ENCODE assay signal across 9 mouse cellular contexts in the genomic region with DNA sequence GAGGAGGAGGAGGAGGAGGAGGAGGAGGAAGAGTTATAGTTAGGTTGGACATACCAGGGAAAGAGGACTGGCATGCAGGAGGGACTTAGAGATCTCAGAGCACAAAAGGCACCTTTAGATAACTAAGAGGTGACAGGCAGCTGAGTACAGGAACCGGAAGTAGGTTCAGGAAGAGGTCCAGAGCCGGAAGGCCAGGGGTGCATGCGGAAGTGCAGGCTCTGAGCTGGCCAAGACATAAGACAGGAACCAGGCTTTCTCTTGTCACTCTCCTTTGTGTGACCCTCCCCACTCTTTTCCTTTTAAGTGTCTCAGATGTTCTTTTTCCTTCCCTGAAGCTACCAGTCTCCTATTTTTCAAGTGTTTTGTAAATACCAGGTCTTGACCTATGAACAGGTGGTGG. TPM values are rescaled to one million over a fixed set of nuclear protein-coding genes. Genes with fewer than 3 reads are reported as not detected.
DNase-seq lines count a peak whose midpoint lies in the region; ATAC-seq and TF ChIP-seq lines count a peak whose summit lies in the region.
"Had no signal": no experiment of that assay in that cellular context is flagged by ENCODE, and none has a peak within 500 bp of the region (broad histone marks: within the 10 kb centered on the region; RNA-seq: fewer than 3 reads in every experiment).

No protein-coding gene starts in this region.

- no peak for ATAC-seq in hindbrain, embryonic 12.5 days (ENCODE audit: low FRiP score)
- no peak for ATAC-seq in hindbrain, embryonic 16.5 days
- ATAC-seq in heart, embryonic 11.5 days (replicated peaks; ENCODE audit: insufficient number of reproducible peaks, low FRiP score, low TSS enrichment): no peak; the same call in 1 of the 2 replicates
- ATAC-seq in midbrain, embryonic 16.5 days: no peak

- WGBS in hindbrain, embryonic 12.5 days: 60% methylated on average over 3 of the region's 3 CpGs
- 82% methylated on average over 3 of the region's 3 CpGs for WGBS in hindbrain, embryonic 16.5 days
- 43% methylated on average over 3 of the region's 3 CpGs for WGBS in heart, embryonic 11.5 days (ENCODE audit: insufficient replicate concordance)
- WGBS in limb, embryonic 10.5 days: 60% methylated on average over 3 of the region's 3 CpGs
- WGBS in midbrain, embryonic 16.5 days: 80% methylated on average over 3 of the region's 3 CpGs

- no peak overlapping the region for H3K4me3 ChIP-seq in hindbrain, embryonic 12.5 days
- no peak overlapping the region for H3K4me3 ChIP-seq in hindbrain, embryonic 16.5 days (ENCODE audit: low read length)
- no peak overlapping the region for H3K4me3 ChIP-seq in heart, embryonic 11.5 days (ENCODE audit: low read depth, low read length)
- H3K4me3 ChIP-seq in limb, embryonic 10.5 days: no peak overlapping the region
- H3K4me3 ChIP-seq in myocyte: no peak overlapping the region
- no peak overlapping the region for H3K4me3 ChIP-seq in midbrain, embryonic 16.5 days (ENCODE audit: low read depth, low read length)

- no peak overlapping the region for H3K9ac ChIP-seq in hindbrain, embryonic 12.5 days
- H3K9ac ChIP-seq in hindbrain, embryonic 16.5 days (ENCODE audit: low read depth, low read length): no peak overlapping the region
- no peak overlapping the region for H3K9ac ChIP-seq in heart, embryonic 11.5 days (ENCODE audit: low read depth, low read length)
- no peak overlapping the region for H3K9ac ChIP-seq in midbrain, embryonic 16.5 days (ENCODE audit: low read depth, low read length)
- H3K9ac ChIP-seq: heart, embryonic 15.5 days had no signal

- peaks cover 13% of the 10 kb centered on the region for H3K4me1 ChIP-seq in hindbrain, embryonic 12.5 days
- H3K4me1 ChIP-seq in hindbrain, embryonic 16.5 days (ENCODE audit: control insufficient read depth, insufficient read depth, low read depth, low read length): peaks cover 14% of the 10 kb centered on the region
- H3K4me1 ChIP-seq in heart, embryonic 11.5 days (ENCODE audit: control insufficient read depth, insufficient read depth, low read length): peaks cover 7% of the 10 kb centered on the region
- peaks cover 24% of the 10 kb centered on the region for H3K4me1 ChIP-seq in limb, embryonic 10.5 days
- peaks cover 14% of the 10 kb centered on the region for H3K4me1 ChIP-seq in midbrain, embryonic 16.5 days (ENCODE audit: control insufficient read depth, insufficient read depth, low read length)

- H3ac ChIP-seq in myocyte (ENCODE audit: control insufficient read depth, insufficient read length): no peak overlapping the region

- H3K27ac ChIP-seq in hindbrain, embryonic 12.5 days: 0 out of 2 replicates have a peak overlapping the region, but pooled peaks have one; percentile 62
- no peak overlapping the region for H3K27ac ChIP-seq in hindbrain, embryonic 16.5 days (ENCODE audit: low read depth, low read length)
- H3K27ac ChIP-seq in heart, embryonic 11.5 days (ENCODE audit: low read depth, low read length): peak overlapping the region; percentile 85; the same call in 1 of the 2 replicates
- peak overlapping the region; percentile 83 for H3K27ac ChIP-seq in limb, embryonic 10.5 days
- no peak overlapping the region for H3K27ac ChIP-seq in midbrain, embryonic 16.5 days (ENCODE audit: low read length)

- no peak for TF ChIP-seq POLR2A in myocyte (IDR thresholded peaks at IDR 0.05; ENCODE audit: insufficient read length, low read depth)

- no peak overlapping the region for H3K4me2 ChIP-seq in hindbrain, embryonic 12.5 days (replicated peaks)
- H3K4me2 ChIP-seq in hindbrain, embryonic 16.5 days (ENCODE audit: low read length): no peak overlapping the region
- H3K4me2 ChIP-seq in heart, embryonic 11.5 days: no peak overlapping the region
- peak overlapping the region; percentile 97 for H3K4me2 ChIP-seq in myocyte (ENCODE audit: low read depth)
- H3K4me2 ChIP-seq in midbrain, embryonic 16.5 days (ENCODE audit: low read length): no peak overlapping the region

- peak; percentile 38 for DNase-seq in limb, embryonic 10.5 days (ENCODE audit: low spot score)
- no peak for DNase-seq in right cerebral cortex, adult 2 months (ENCODE audit: low spot score in 2 of 2)
- no peak for DNase-seq in layer of hippocampus, postnatal 10 days (ENCODE audit: low spot score in 2 of 2)

- H3K27me3 ChIP-seq in hindbrain, embryonic 12.5 days: no peaks in the 10 kb centered on the region
- no peaks in the 10 kb centered on the region for H3K27me3 ChIP-seq in hindbrain, embryonic 16.5 days (replicated peaks; ENCODE audit: control insufficient read depth, insufficient read depth, low read length)
- H3K27me3 ChIP-seq in heart, embryonic 11.5 days (ENCODE audit: control insufficient read depth, insufficient read depth, low read length): no peaks in the 10 kb centered on the region
- no peaks in the 10 kb centered on the region for H3K27me3 ChIP-seq in limb, embryonic 10.5 days (ENCODE audit: low read depth, poor library complexity, severe bottlenecking)
- no peaks in the 10 kb centered on the region for H3K27me3 ChIP-seq in myocyte (ENCODE audit: control insufficient read depth, insufficient read depth, insufficient read length)
- H3K27me3 ChIP-seq in midbrain, embryonic 16.5 days (ENCODE audit: control insufficient read depth, insufficient read depth, low read depth, low read length): no peaks in the 10 kb centered on the region
- H3K27me3 ChIP-seq: heart, embryonic 15.5 days had no signal

- H3K9me3 ChIP-seq in hindbrain, embryonic 12.5 days (replicated peaks): no peaks in the 10 kb centered on the region
- no peaks in the 10 kb centered on the region for H3K9me3 ChIP-seq in hindbrain, embryonic 16.5 days (ENCODE audit: control insufficient read depth, low read length)
- no peaks in the 10 kb centered on the region for H3K9me3 ChIP-seq in heart, embryonic 11.5 days (replicated peaks; ENCODE audit: control insufficient read depth, low read length)
- H3K9me3 ChIP-seq in limb, embryonic 10.5 days (replicated peaks): no peaks in the 10 kb centered on the region
- H3K9me3 ChIP-seq in midbrain, embryonic 16.5 days (replicated peaks; ENCODE audit: control insufficient read depth, low read length, poor library complexity, severe bottlenecking): no peaks in the 10 kb centered on the region
- H3K9me3 ChIP-seq: heart, embryonic 15.5 days had no signal

- no peaks in the 10 kb centered on the region for H3K36me3 ChIP-seq in hindbrain, embryonic 12.5 days
- no peaks in the 10 kb centered on the region for H3K36me3 ChIP-seq in hindbrain, embryonic 16.5 days (ENCODE audit: control insufficient read depth, insufficient read depth, low read length)
- no peaks in the 10 kb centered on the region for H3K36me3 ChIP-seq in heart, embryonic 11.5 days (ENCODE audit: control insufficient read depth, insufficient read depth, low read length)
- H3K36me3 ChIP-seq in limb, embryonic 10.5 days: no peaks in the 10 kb centered on the region
- no peaks in the 10 kb centered on the region for H3K36me3 ChIP-seq in myocyte (ENCODE audit: control insufficient read depth, insufficient read depth)
- no peaks in the 10 kb centered on the region for H3K36me3 ChIP-seq in midbrain, embryonic 16.5 days (ENCODE audit: control insufficient read depth, insufficient read depth, low read length)
- H3K36me3 ChIP-seq: heart, embryonic 15.5 days had no signal

- H3K79me2 ChIP-seq in myocyte (ENCODE audit: control insufficient read depth, insufficient read depth): no peaks in the 10 kb centered on the region

TF ChIP-seq in myocyte, 11 proteins besides CTCF, POLR2A, EP300 and RAD21:
- TF ChIP-seq SRF (IDR thresholded peaks at IDR 0.05; ENCODE audit: control insufficient read depth, insufficient read length, low read depth) (no peak), E2F4 (IDR thresholded peaks at IDR 0.05; ENCODE audit: insufficient read depth) (no peak), REST (IDR thresholded peaks at IDR 0.05; ENCODE audit: insufficient read depth, insufficient read length) (no peak), TCF3 (IDR thresholded peaks at IDR 0.05; ENCODE audit: insufficient read length, low read depth) (no peak), USF1 (IDR thresholded peaks at IDR 0.05; ENCODE audit: low read depth) (no peak), MYOG (IDR thresholded peaks at IDR 0.05; ENCODE audit: control insufficient read depth in 1 of 3, insufficient read depth in 1 of 3, insufficient read length in 2 of 3, low read depth in 2 of 3) (no peak), TCF12 (IDR thresholded peaks at IDR 0.05; ENCODE audit: insufficient read depth, poor library complexity, severe bottlenecking) (no peak), MYOD1 (IDR thresholded peaks at IDR 0.05; ENCODE audit: control insufficient read depth in 1 of 3, insufficient read length in 2 of 3, low read depth in 2 of 3) (no peak), MAX (IDR thresholded peaks at IDR 0.05; ENCODE audit: low read depth) (no peak), POLR2AphosphoS2 (IDR thresholded peaks at IDR 0.05; ENCODE audit: insufficient read length, low read depth) (no peak), CEBPB (IDR thresholded peaks at IDR 0.05; ENCODE audit: insufficient read depth, poor library complexity, severe bottlenecking) (no peak)

RNA-seq across cellular contexts. Expression of gene Plcl2, which starts 38.0 kb away (rescaled TPM):
- polyA plus RNA-seq in hindbrain, embryonic 12.5 days (2016; fragmentation: Nextera tagmentation; extraction: Ambion mirVana): 9.2 and 10.0 TPM in 2 replicates
- polyA plus RNA-seq in hindbrain, embryonic 16.5 days (2015; fragmentation: Nextera tagmentation; extraction: Ambion mirVana): 8.2 and 10.0 TPM in 2 replicates
- 4.0 and 5.2 TPM in 2 replicates for polyA plus RNA-seq in heart, embryonic 11.5 days (2014; fragmentation: Nextera tagmentation; extraction: Ambion mirVana)
- polyA plus RNA-seq in limb, embryonic 10.5 days (2016; fragmentation: Nextera tagmentation; extraction: Ambion mirVana): 5.0 and 6.4 TPM in 2 replicates
- polyA plus RNA-seq in myocyte (2012; fragmentation: generic; extraction: Trizol): 13.2 TPM
- 9.2 and 9.7 TPM in 2 replicates for polyA plus RNA-seq in midbrain, embryonic 16.5 days (2015; fragmentation: Nextera tagmentation; extraction: Ambion mirVana)
- 10 to 100 TPM; 51.9 to 56.6 TPM for total RNA-seq in layer of hippocampus, postnatal 10 days (2021)

Comparison
In these comparisons a context has a peak if more than half of its experiments do, and no peak if none do; other contexts are left out.
1. H3K27ac ChIP-seq: peak in hindbrain, embryonic 12.5 days (single experiment), heart, embryonic 11.5 days (single experiment) and limb, embryonic 10.5 days (single experiment); none in hindbrain, embryonic 16.5 days (single experiment) and midbrain, embryonic 16.5 days (single experiment).